Comparison of ENCODE assay signal across 13 mouse cellular contexts in genomic region chr3:98074622-98075231, GRCm38 (mm10).
DNase-seq lines count a peak whose midpoint lies in the region; ATAC-seq and TF ChIP-seq lines count a peak whose summit lies in the region.
"Had no signal": no experiment of that assay in that cellular context is flagged by ENCODE, and none has a peak within 500 bp of the region (broad histone marks: within the 10 kb centered on the region; RNA-seq: fewer than 3 reads in every experiment).

No protein-coding gene starts in this region.

- no peaks in the 10 kb centered on the region for H3K4me1 ChIP-seq in kidney, adult 2 months (ENCODE audit: control insufficient read depth, insufficient read depth, low read length)
- peaks cover 8% of the 10 kb centered on the region; the same call in 1 of the 2 replicates for H3K4me1 ChIP-seq in kidney, embryonic 14.5 days (ENCODE audit: control insufficient read depth, insufficient read depth, low read length)
- H3K4me1 ChIP-seq in embryonic facial prominence, embryonic 14.5 days (ENCODE audit: control insufficient read depth, insufficient read depth, low read length) = no peaks in the 10 kb centered on the region
- H3K4me1 ChIP-seq in heart, postnatal 0 days (ENCODE audit: control insufficient read depth, insufficient read depth) = peaks cover 12% of the 10 kb centered on the region
- no peaks in the 10 kb centered on the region for H3K4me1 ChIP-seq in forebrain, embryonic 16.5 days (replicated peaks; ENCODE audit: control insufficient read depth, insufficient read depth, low read length)
- H3K4me1 ChIP-seq: liver, embryonic 12.5 days had no signal

- no peak for TF ChIP-seq CTCF in kidney, adult 2 months (conservative IDR thresholded peaks at IDR 0.05; ENCODE audit: insufficient read depth, insufficient read length, low read depth, low read length)
- TF ChIP-seq CTCF in heart, postnatal 0 days (IDR thresholded peaks at IDR 0.05; ENCODE audit: low read depth) = no peak

- TF ChIP-seq POLR2A in kidney, adult 2 months (IDR thresholded peaks at IDR 0.05; ENCODE audit: low read depth, low read length) = no peak

- H3K27me3 ChIP-seq in kidney, adult 2 months (replicated peaks; ENCODE audit: control insufficient read depth, insufficient read depth, low read length) = no peaks in the 10 kb centered on the region
- no peaks in the 10 kb centered on the region for H3K27me3 ChIP-seq in kidney, embryonic 14.5 days (ENCODE audit: control insufficient read depth, insufficient read depth, low read length)
- no peaks in the 10 kb centered on the region for H3K27me3 ChIP-seq in embryonic facial prominence, embryonic 14.5 days (replicated peaks; ENCODE audit: control insufficient read depth, insufficient read depth, low read length)
- H3K27me3 ChIP-seq in heart, postnatal 0 days (ENCODE audit: control insufficient read depth, insufficient read depth, low read length) = peaks cover 8% of the 10 kb centered on the region; the same call in 1 of the 2 replicates
- H3K27me3 ChIP-seq in forebrain, embryonic 16.5 days (replicated peaks; ENCODE audit: control insufficient read depth, insufficient read depth, low read length) = no peaks in the 10 kb centered on the region
- H3K27me3 ChIP-seq: forebrain, embryonic 12.5 days; liver, embryonic 12.5 days; megakaryocyte, embryonic 14.5 days had no signal

- no peak overlapping the region for H3K27ac ChIP-seq in kidney, adult 2 months (ENCODE audit: insufficient read depth, low read depth, low read length)
- H3K27ac ChIP-seq in kidney, embryonic 14.5 days (ENCODE audit: low read depth, low read length) = no peak overlapping the region
- no peak overlapping the region for H3K27ac ChIP-seq in embryonic facial prominence, embryonic 14.5 days (replicated peaks; ENCODE audit: low read depth, low read length)
- H3K27ac ChIP-seq in heart, postnatal 0 days (ENCODE audit: low read depth) = no peak overlapping the region
- no peak overlapping the region for H3K27ac ChIP-seq in forebrain, embryonic 16.5 days (ENCODE audit: low read length)
- H3K27ac ChIP-seq: forebrain, embryonic 12.5 days; liver, embryonic 12.5 days had no signal

- DNase-seq in kidney, adult 2 months = peak; percentile 74
- no peak for DNase-seq in embryonic facial prominence, embryonic 14.5 days (ENCODE audit: low spot score)
- DNase-seq in heart, postnatal 0 days (ENCODE audit: low spot score) = peak; percentile 46
- DNase-seq in kidney, postnatal 4 days = peak; percentile 61 to 68
- no peak for DNase-seq in thymus, postnatal 14 days
- DNase-seq: adrenal gland, postnatal 36 days; cerebellum, adult 11-12 months; gastrocnemius, postnatal 25 days had no signal

- no peak for ATAC-seq in kidney, embryonic 14.5 days (ENCODE audit: low FRiP score, low TSS enrichment)
- 0 out of 2 replicates have a peak, but pooled peaks have one; percentile 4 for ATAC-seq in embryonic facial prominence, embryonic 14.5 days (ENCODE audit: low read depth)
- peak; percentile 49; the same call in 1 of the 2 replicates for ATAC-seq in heart, postnatal 0 days (ENCODE audit: insufficient read depth, low read depth)
- no peak for ATAC-seq in forebrain, embryonic 16.5 days
- ATAC-seq: liver, embryonic 12.5 days had no signal

- no peaks in the 10 kb centered on the region for H3K9me3 ChIP-seq in kidney, embryonic 14.5 days (ENCODE audit: control insufficient read depth, low read length)
- H3K9me3 ChIP-seq in embryonic facial prominence, embryonic 14.5 days (ENCODE audit: control insufficient read depth, low read length) = no peaks in the 10 kb centered on the region
- H3K9me3 ChIP-seq in heart, postnatal 0 days (replicated peaks; ENCODE audit: control insufficient read depth, low read length) = no peaks in the 10 kb centered on the region
- H3K9me3 ChIP-seq in forebrain, embryonic 16.5 days (ENCODE audit: control insufficient read depth, low read length) = no peaks in the 10 kb centered on the region
- H3K9me3 ChIP-seq: forebrain, embryonic 12.5 days; liver, embryonic 12.5 days; megakaryocyte, embryonic 14.5 days had no signal

- H3K4me2 ChIP-seq in kidney, embryonic 14.5 days (replicated peaks; ENCODE audit: low read depth, low read length) = no peak overlapping the region
- H3K4me2 ChIP-seq in embryonic facial prominence, embryonic 14.5 days (ENCODE audit: low read depth, low read length) = no peak overlapping the region
- H3K4me2 ChIP-seq in heart, postnatal 0 days (ENCODE audit: low read depth, low read length) = no peak overlapping the region
- H3K4me2 ChIP-seq in forebrain, embryonic 16.5 days (ENCODE audit: low read length) = no peak overlapping the region
- H3K4me2 ChIP-seq: forebrain, embryonic 12.5 days; liver, embryonic 12.5 days had no signal

- H3K9ac ChIP-seq in kidney, embryonic 14.5 days (ENCODE audit: low read depth, low read length) = no peak overlapping the region
- no peak overlapping the region for H3K9ac ChIP-seq in embryonic facial prominence, embryonic 14.5 days (ENCODE audit: low read depth, low read length)
- no peak overlapping the region for H3K9ac ChIP-seq in heart, postnatal 0 days (replicated peaks; ENCODE audit: low read depth, low read length)
- H3K9ac ChIP-seq in forebrain, embryonic 16.5 days (replicated peaks; ENCODE audit: low read depth, low read length) = no peak overlapping the region
- H3K9ac ChIP-seq: forebrain, embryonic 12.5 days; liver, embryonic 12.5 days had no signal

- no peak overlapping the region for H3K4me3 ChIP-seq in kidney, adult 2 months (ENCODE audit: insufficient read depth, low read depth, low read length)
- H3K4me3 ChIP-seq in kidney, embryonic 14.5 days (ENCODE audit: low read length) = no peak overlapping the region
- H3K4me3 ChIP-seq in embryonic facial prominence, embryonic 14.5 days (ENCODE audit: low read depth, low read length) = no peak overlapping the region
- no peak overlapping the region for H3K4me3 ChIP-seq in heart, postnatal 0 days (ENCODE audit: low read depth, low read length)
- no peak overlapping the region for H3K4me3 ChIP-seq in forebrain, embryonic 16.5 days (replicated peaks; ENCODE audit: low read length)
- H3K4me3 ChIP-seq: forebrain, embryonic 12.5 days; liver, embryonic 12.5 days; megakaryocyte, embryonic 14.5 days had no signal

- 0 out of 2 replicates have a peak, but pooled peaks have one; percentile 53 for TF ChIP-seq EP300 in heart, postnatal 0 days (IDR thresholded peaks at IDR 0.05; ENCODE audit: low read depth)

- H3K36me3 ChIP-seq in kidney, adult 2 months (ENCODE audit: control insufficient read depth, insufficient read depth, low read length) = no peaks in the 10 kb centered on the region; the same call in 1 of the 2 replicates
- peaks cover 56% of the 10 kb centered on the region for H3K36me3 ChIP-seq in kidney, embryonic 14.5 days (ENCODE audit: control insufficient read depth, insufficient read depth, low read length)
- H3K36me3 ChIP-seq in embryonic facial prominence, embryonic 14.5 days (ENCODE audit: control insufficient read depth, insufficient read depth, low read length) = peaks cover 55% of the 10 kb centered on the region
- H3K36me3 ChIP-seq in heart, postnatal 0 days (replicated peaks; ENCODE audit: control insufficient read depth, insufficient read depth, low read length) = peaks cover 38% of the 10 kb centered on the region
- H3K36me3 ChIP-seq in forebrain, embryonic 16.5 days (ENCODE audit: control insufficient read depth, insufficient read depth) = no peaks in the 10 kb centered on the region; the same call in 1 of the 2 replicates

- 61% methylated on average over 6 of the region's 6 CpGs for WGBS in kidney, adult 2 months
- 40% methylated on average over 6 of the region's 6 CpGs for WGBS in kidney, embryonic 14.5 days
- 56% methylated on average over 6 of the region's 6 CpGs for WGBS in embryonic facial prominence, embryonic 14.5 days
- WGBS in heart, postnatal 0 days = 48% methylated on average over 6 of the region's 6 CpGs
- WGBS in forebrain, embryonic 16.5 days = 63% methylated on average over 6 of the region's 6 CpGs

Comparison
In these comparisons a context has a peak if more than half of its experiments do, and no peak if none do; other contexts are left out.
1. DNase-seq: peak in kidney, adult 2 months (single experiment), heart, postnatal 0 days (single experiment) and kidney, postnatal 4 days (2 of 2); none in embryonic facial prominence, embryonic 14.5 days (single experiment) and thymus, postnatal 14 days (single experiment).
2. ATAC-seq: peak in embryonic facial prominence, embryonic 14.5 days (single experiment) and heart, postnatal 0 days (single experiment); none in kidney, embryonic 14.5 days (single experiment) and forebrain, embryonic 16.5 days (single experiment).